Mouse (Mus musculus) cerebellum, adult 9-11 months (tissue): ENCODE results near the gene Klrb1a.

Experiments
- DNase-seq: peaks from one replicate; pipeline ENCODE4 v3.0.0; 2022

Gene Klrb1a

DNA sequence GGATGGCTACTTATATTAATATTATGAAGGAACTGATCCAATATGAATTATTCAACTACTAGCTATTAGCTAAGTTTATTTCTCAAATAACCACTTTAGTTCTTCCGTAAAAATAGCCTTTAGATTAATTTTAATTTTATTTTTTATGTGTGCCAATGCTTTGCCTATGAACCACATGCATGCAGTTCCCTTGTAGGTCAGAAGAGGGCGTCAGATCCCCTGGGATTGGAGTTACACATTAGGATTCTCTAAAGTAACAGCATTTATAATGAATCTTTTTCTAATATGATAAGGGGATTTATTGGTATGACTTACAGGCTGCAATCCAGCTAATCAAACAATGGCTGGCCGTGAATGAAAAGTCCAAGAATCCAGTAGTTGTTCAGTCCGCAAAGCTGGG is 23.8 kb downstream of the Klrb1a start:
- no peak for DNase-seq

DNA sequence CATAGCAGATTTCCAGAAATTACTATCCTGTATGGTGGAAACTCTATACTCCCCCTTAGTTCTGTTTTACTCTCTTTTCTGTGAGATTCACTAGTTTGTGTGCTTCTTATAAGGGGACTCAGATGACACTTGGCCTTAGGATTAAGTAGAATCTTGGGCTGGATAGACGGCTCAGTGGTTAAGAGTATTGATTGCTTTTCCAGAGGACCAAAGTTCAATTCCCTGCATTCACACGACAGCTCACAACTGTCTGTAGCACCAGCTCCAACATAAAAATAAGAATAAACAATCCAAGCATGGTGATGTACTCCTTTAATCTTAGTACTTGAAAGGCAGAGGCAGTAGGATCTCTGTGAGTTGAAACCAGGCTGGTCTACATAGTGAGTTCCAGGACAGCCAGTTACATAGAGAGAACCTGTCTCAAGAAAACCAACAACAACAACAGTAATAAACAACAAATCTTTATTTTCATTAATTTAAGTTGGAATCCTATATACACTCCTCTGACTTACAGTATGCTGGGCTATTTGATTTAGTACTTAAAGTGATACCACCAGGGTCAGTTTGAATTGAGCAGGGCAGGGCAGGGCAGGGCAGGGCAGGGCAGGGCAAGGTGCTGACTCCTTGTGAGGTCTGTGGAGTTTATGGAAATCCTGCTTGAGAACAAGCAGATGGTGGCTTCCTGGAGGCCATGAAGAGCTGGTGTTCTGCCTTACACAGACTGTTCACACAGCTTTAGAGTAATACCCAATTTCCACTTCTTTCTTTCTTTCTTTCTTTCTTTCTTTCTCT is 24.9 kb downstream of the Klrb1a start:
- no peak for DNase-seq

GRCm38 (mm10) chr6:128597121-128597522 is 26.2 kb downstream of the Klrb1a start:
- peak; percentile 29 for DNase-seq

DNA sequence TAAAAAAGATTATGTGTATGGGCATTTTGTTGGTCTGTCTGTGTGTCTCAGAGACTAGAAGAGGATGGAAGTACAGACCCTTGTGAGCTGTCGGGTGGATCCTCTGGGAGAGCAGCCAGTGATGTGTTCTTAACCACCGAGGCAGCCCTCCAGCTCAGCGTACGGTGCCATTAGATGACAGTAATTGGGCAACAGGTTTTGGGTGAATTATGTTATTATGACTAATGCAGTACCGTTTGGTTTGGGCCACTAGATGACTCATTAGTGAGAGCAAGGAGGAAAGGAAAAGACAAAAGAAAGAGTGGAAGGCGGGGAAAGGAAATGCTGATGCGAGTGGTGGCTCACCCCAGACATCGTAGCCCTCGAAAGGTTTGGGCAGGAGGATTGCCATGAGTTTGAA is 28.7 kb downstream of the Klrb1a start:
- DNase-seq = no peak

DNA sequence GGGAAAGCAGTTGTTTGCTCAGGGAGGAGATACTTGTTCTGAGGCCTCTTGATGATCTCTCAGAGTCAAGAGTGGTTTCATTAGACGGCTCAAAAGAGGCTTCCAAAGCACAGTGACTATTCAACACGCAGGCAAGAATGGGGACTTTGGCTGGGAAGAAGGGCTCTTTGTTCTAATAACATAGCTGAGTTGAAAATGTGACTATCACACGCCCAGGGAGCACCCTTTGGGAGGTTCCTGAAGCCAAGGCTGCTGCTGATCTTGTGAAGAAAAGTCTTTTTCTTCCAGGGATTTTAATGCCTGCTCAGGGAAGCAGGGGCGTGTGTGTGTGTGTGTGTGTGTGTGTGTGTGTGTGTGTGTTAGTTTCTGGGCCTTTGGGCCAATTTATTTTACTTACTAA is 33.9 kb downstream of the Klrb1a start:
- no peak for DNase-seq

DNA sequence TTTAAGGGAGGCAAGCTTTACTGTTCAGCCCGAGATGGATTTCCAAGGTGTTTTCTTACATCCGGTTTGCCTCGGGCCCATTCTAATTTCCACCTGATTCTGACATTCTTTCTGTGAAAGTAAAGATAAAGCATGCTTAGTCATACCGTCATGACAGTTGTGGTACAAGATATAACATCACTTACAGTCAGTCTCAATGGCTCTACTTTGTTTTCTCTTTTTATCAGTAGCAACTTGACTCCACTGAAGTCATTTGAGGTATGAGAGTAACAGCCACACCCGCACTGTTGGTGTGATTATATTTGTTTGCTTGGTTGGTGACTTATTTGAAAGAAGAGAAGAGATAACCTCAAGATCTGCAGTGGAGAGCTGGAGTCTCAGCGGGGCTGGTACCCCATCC is 35.7 kb downstream of the Klrb1a start:
- no peak for DNase-seq

DNA sequence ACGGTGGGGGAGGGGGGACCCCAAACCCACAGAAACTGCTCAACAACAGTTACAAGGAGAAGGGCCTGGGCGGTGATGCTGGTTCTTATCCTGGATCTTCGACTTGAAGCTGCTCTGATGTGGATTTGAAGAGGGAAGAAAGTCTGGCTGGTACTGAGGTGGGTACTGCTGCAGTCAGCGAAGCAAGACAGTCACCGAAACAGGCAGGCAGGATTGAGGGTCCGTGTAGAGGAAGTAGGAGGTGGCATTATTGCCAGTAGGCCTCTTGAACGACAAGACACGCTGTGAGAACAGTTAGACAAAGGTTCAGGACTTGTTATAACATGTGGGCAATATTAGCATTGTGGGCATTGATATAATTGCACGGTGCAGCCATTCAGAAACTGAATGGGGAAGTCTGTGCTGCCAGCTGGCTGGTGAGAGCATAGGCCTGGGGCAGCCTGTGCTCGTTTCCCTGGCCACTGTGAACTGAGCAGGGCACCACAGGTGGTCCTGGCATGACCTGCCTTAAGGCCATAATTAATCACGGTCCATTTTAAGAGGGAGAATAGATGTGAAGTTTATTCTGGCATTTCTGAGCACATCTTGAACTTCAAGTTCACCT is 37.6 kb downstream of the Klrb1a start:
- DNase-seq = peak; percentile 3

DNA sequence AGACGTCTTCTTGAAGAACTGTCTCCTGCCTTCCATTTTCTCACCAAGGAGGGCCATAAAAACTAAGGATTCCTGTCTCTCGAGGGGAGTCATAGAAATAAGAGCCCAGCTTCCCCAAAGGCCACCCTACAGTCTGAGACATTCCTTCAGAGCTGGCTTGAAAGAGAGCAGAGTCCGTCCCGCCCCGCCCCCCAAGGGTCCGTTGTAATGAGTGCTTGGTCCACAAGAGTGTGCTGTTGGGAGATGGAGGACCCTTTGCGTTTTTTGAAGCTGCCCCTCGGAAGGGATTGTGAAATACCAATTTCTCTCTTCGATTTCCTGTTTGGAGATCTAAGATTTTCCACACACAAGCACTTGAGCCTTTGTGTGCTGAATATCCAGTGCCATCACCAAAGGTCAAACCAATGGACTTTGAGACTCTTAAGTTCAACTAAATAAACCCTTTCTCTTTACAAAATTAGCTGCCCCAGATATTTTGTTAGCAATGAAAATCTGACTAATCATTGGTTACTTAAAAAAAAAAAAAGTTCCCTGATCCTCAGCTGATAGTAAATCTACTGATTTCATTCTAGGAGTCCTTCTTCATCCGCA is 39.2 kb downstream of the Klrb1a start:
- no peak for DNase-seq

- no peak for DNase-seq
Measured at GRCm38 (mm10) chr6:128581508-128581907, 41.8 kb downstream of the Klrb1a start, which contains the start of gene A2ml1. A2ml1 (minus strand) TSS chr6:128581608.

DNA sequence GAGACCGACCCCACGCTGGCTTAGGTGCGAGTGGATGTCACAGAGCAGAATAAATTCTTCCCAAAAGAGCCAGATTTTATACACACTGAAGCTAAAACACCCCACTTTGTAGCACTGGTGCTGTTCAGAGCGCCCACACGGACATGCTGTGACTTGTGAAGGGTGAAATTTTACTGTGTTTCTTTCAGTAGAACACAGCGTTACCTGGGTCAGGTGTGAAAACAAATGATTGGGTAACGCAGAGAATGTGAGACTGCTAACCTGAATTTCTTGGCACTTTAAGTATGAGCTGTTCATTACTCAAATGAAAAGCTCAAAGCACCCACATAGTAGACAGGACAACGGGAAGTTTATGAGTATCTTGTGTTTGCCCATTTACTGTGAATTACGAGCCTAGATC is 46.0 kb downstream of the Klrb1a start:
- DNase-seq = no peak

DNA sequence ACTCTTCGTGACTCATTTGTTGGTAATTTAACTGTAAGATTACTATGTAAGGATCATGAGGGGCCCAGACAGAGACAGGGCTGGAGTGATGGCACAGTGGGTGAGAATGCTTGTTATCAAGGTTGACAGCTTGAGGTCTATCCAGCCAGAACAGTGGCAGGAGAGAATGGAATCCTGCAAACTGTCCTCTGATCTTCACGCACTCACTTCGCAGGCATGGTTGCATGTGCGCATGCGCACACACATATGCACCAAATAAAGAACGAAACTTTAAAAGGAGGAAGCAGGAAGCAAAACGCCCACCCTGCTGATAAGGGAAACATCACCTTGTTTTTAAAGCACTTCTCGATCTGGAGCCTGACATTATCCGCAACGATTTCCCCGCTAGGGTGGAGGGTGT is 56.7 kb downstream of the Klrb1a start:
- no peak for DNase-seq
